Mouse (Mus musculus): Measurements from ENCODE around the gene Cplx3. TPM values are rescaled to one million over a fixed set of nuclear protein-coding genes. Genes with fewer than 3 reads are reported as not detected.

Cplx3 gene
- polyA plus RNA-seq, 1 experiment from 2014 or later: 0.96 TPM

- 0 out of 2 replicates have a peak, but pooled peaks have one; percentile 10 for ATAC-seq (ENCODE audit: low FRiP score, low TSS enrichment)
- no peaks in the 10 kb centered on the region for H3K9me3 ChIP-seq (ENCODE audit: control insufficient read depth, low read length)
- H3K27ac ChIP-seq (replicated peaks; ENCODE audit: low read depth, low read length): no peak overlapping the region
- DNase-seq: no peak
- no peaks in the 10 kb centered on the region for H3K4me1 ChIP-seq (ENCODE audit: control insufficient read depth, insufficient read depth, low read length)
- H3K4me3 ChIP-seq (replicated peaks; ENCODE audit: low read depth, low read length): no peak overlapping the region
- whole genome bisulfite sequencing: 92% methylated on average over 12 of the region's 12 CpGs
- H3K36me3 ChIP-seq (ENCODE audit: control insufficient read depth, insufficient read depth, low read length): peaks cover 91% of the 10 kb centered on the region
- H3K4me2 ChIP-seq (ENCODE audit: low read length): no peak overlapping the region
- no peak overlapping the region for H3K9ac ChIP-seq (replicated peaks; ENCODE audit: low read length)
- H3K27me3 ChIP-seq (ENCODE audit: control insufficient read depth, insufficient read depth, low read length): no peaks in the 10 kb centered on the region
Measured at GRCm38 (mm10) chr9:57628717-57629116, 22.6 kb upstream of the Cplx3 start.

- H3K9ac ChIP-seq (replicated peaks; ENCODE audit: low read length): no peak overlapping the region
- no peaks in the 10 kb centered on the region for H3K4me1 ChIP-seq (ENCODE audit: control insufficient read depth, insufficient read depth, low read length)
- ATAC-seq (ENCODE audit: low FRiP score, low TSS enrichment): no peak
- 93% methylated on average over 11 of the region's 11 CpGs for WGBS
- H3K4me2 ChIP-seq (ENCODE audit: low read length): no peak overlapping the region
- no peak overlapping the region for H3K27ac ChIP-seq (replicated peaks; ENCODE audit: low read depth, low read length)
- no peak for DNase-seq
- no peak overlapping the region for H3K4me3 ChIP-seq (replicated peaks; ENCODE audit: low read depth, low read length)
- no peaks in the 10 kb centered on the region for H3K9me3 ChIP-seq (ENCODE audit: control insufficient read depth, low read length)
- peaks cover 84% of the 10 kb centered on the region for H3K36me3 ChIP-seq (ENCODE audit: control insufficient read depth, insufficient read depth, low read length)
- no peaks in the 10 kb centered on the region for H3K27me3 ChIP-seq (ENCODE audit: control insufficient read depth, insufficient read depth, low read length)
Measured at GRCm38 (mm10) chr9:57627892-57628291, 21.8 kb upstream of the Cplx3 start.

- Histone ChIP-seq H3K36me3 (ENCODE audit: control insufficient read depth, insufficient read depth, low read length) (peaks cover 81% of the 10 kb centered on the region), H3K4me3 (replicated peaks; ENCODE audit: low read depth, low read length) (no peak overlapping the region), H3K4me1 (ENCODE audit: control insufficient read depth, insufficient read depth, low read length) (no peaks in the 10 kb centered on the region), H3K9me3 (ENCODE audit: control insufficient read depth, low read length) (no peaks in the 10 kb centered on the region), H3K9ac (replicated peaks; ENCODE audit: low read length) (no peak overlapping the region), H3K4me2 (ENCODE audit: low read length) (no peak overlapping the region), H3K27ac (replicated peaks; ENCODE audit: low read depth, low read length) (no peak overlapping the region), H3K27me3 (ENCODE audit: control insufficient read depth, insufficient read depth, low read length) (no peaks in the 10 kb centered on the region)
- 91% methylated on average over 17 of the region's 17 CpGs for WGBS
- DNase-seq (no peak), ATAC-seq (ENCODE audit: low FRiP score, low TSS enrichment) (no peak)
Measured at GRCm38 (mm10) chr9:57627191-57627590, 21.1 kb upstream of the Cplx3 start.

- no peaks in the 10 kb centered on the region for H3K27me3 ChIP-seq (ENCODE audit: control insufficient read depth, insufficient read depth, low read length)
- 67% methylated on average over 15 of the region's 15 CpGs for WGBS
- H3K27ac ChIP-seq (replicated peaks; ENCODE audit: low read depth, low read length): no peak overlapping the region
- H3K4me3 ChIP-seq (replicated peaks; ENCODE audit: low read depth, low read length): no peak overlapping the region
- no peak overlapping the region for H3K4me2 ChIP-seq (ENCODE audit: low read length)
- ATAC-seq (ENCODE audit: low FRiP score, low TSS enrichment) (no peak), DNase-seq (no peak)
- H3K9me3 ChIP-seq (ENCODE audit: control insufficient read depth, low read length): no peaks in the 10 kb centered on the region
- H3K9ac ChIP-seq (replicated peaks; ENCODE audit: low read length): no peak overlapping the region
- H3K36me3 ChIP-seq (ENCODE audit: control insufficient read depth, insufficient read depth, low read length): peaks cover 69% of the 10 kb centered on the region
- no peaks in the 10 kb centered on the region for H3K4me1 ChIP-seq (ENCODE audit: control insufficient read depth, insufficient read depth, low read length)
Measured at GRCm38 (mm10) chr9:57625674-57626500, 19.8 kb upstream of the Cplx3 start.

- H3K27me3 ChIP-seq (ENCODE audit: control insufficient read depth, insufficient read depth, low read length): no peaks in the 10 kb centered on the region
- no peak overlapping the region for H3K4me3 ChIP-seq (replicated peaks; ENCODE audit: low read depth, low read length)
- H3K4me1 ChIP-seq (ENCODE audit: control insufficient read depth, insufficient read depth, low read length): no peaks in the 10 kb centered on the region
- H3K9me3 ChIP-seq (ENCODE audit: control insufficient read depth, low read length): no peaks in the 10 kb centered on the region
- no peak overlapping the region for H3K27ac ChIP-seq (replicated peaks; ENCODE audit: low read depth, low read length)
- no peak overlapping the region for H3K4me2 ChIP-seq (ENCODE audit: low read length)
- no peak overlapping the region for H3K9ac ChIP-seq (replicated peaks; ENCODE audit: low read length)
- 88% methylated on average over 7 of the region's 7 CpGs for WGBS
- DNase-seq (no peak), ATAC-seq (ENCODE audit: low FRiP score, low TSS enrichment) (no peak)
- peaks cover 53% of the 10 kb centered on the region for H3K36me3 ChIP-seq (ENCODE audit: control insufficient read depth, insufficient read depth, low read length)
Measured at GRCm38 (mm10) chr9:57624295-57624694, 18.2 kb upstream of the Cplx3 start.

- 95% methylated on average over 5 of the region's 5 CpGs for WGBS
- Histone ChIP-seq H3K4me1 (ENCODE audit: control insufficient read depth, insufficient read depth, low read length) (no peaks in the 10 kb centered on the region), H3K4me2 (ENCODE audit: low read length) (no peak within 1 kb of the TSS), H3K9ac (replicated peaks; ENCODE audit: low read length) (no peak within 1 kb of the TSS), H3K9me3 (ENCODE audit: control insufficient read depth, low read length) (no peaks in the 10 kb centered on the region), H3K27me3 (ENCODE audit: control insufficient read depth, insufficient read depth, low read length) (no peaks in the 10 kb centered on the region), H3K4me3 (replicated peaks; ENCODE audit: low read depth, low read length) (no peak within 1 kb of the TSS), H3K27ac (replicated peaks; ENCODE audit: low read depth, low read length) (no peak within 1 kb of the TSS), H3K36me3 (ENCODE audit: control insufficient read depth, insufficient read depth, low read length) (peaks cover 16% of the 10 kb centered on the region)
- DNase-seq (no peak), ATAC-seq (ENCODE audit: low FRiP score, low TSS enrichment) (no peak)
Measured at GRCm38 (mm10) chr9:57620674-57621073, 14.6 kb upstream of the Cplx3 start, which contains the start of gene Lman1l. Gene Lman1l (minus strand): TSS chr9:57620774.

- H3K4me1 ChIP-seq (ENCODE audit: control insufficient read depth, insufficient read depth, low read length): no peaks in the 10 kb centered on the region
- no peaks in the 10 kb centered on the region for H3K27me3 ChIP-seq (ENCODE audit: control insufficient read depth, insufficient read depth, low read length)
- no peak overlapping the region for H3K9ac ChIP-seq (replicated peaks; ENCODE audit: low read length)
- H3K4me3 ChIP-seq (replicated peaks; ENCODE audit: low read depth, low read length): no peak overlapping the region
- H3K36me3 ChIP-seq (ENCODE audit: control insufficient read depth, insufficient read depth, low read length): 0 out of 2 replicates have a peak, but pooled peaks cover 1% of the 10 kb centered on the region
- WGBS: 89% methylated on average over 8 of the region's 8 CpGs
- DNase-seq (no peak), ATAC-seq (ENCODE audit: low FRiP score, low TSS enrichment) (no peak)
- no peak overlapping the region for H3K4me2 ChIP-seq (ENCODE audit: low read length)
- no peaks in the 10 kb centered on the region for H3K9me3 ChIP-seq (ENCODE audit: control insufficient read depth, low read length)
- no peak overlapping the region for H3K27ac ChIP-seq (replicated peaks; ENCODE audit: low read depth, low read length)
Measured at GRCm38 (mm10) chr9:57618854-57619253, 12.8 kb upstream of the Cplx3 start.

GRCm38 (mm10) chr9:57617556-57618169 lies 11.6 kb upstream of the Cplx3 start:
- no peak for ATAC-seq (ENCODE audit: low FRiP score, low TSS enrichment)
- H3K27ac ChIP-seq (replicated peaks; ENCODE audit: low read depth, low read length): no peak overlapping the region
- H3K36me3 ChIP-seq (ENCODE audit: control insufficient read depth, insufficient read depth, low read length): no peaks in the 10 kb centered on the region
- no peak for DNase-seq
- 79% methylated on average over 8 of the region's 8 CpGs for WGBS
- no peaks in the 10 kb centered on the region for H3K9me3 ChIP-seq (ENCODE audit: control insufficient read depth, low read length)
- H3K27me3 ChIP-seq (ENCODE audit: control insufficient read depth, insufficient read depth, low read length): no peaks in the 10 kb centered on the region
- H3K9ac ChIP-seq (replicated peaks; ENCODE audit: low read length): no peak overlapping the region
- H3K4me1 ChIP-seq (ENCODE audit: control insufficient read depth, insufficient read depth, low read length): no peaks in the 10 kb centered on the region
- no peak overlapping the region for H3K4me2 ChIP-seq (ENCODE audit: low read length)
- H3K4me3 ChIP-seq (replicated peaks; ENCODE audit: low read depth, low read length): no peak overlapping the region

GRCm38 (mm10) chr9:57614786-57615185 lies 8.7 kb upstream of the Cplx3 start:
- Histone ChIP-seq H3K4me2 (ENCODE audit: low read length) (no peak overlapping the region), H3K36me3 (ENCODE audit: control insufficient read depth, insufficient read depth, low read length) (no peaks in the 10 kb centered on the region), H3K9ac (replicated peaks; ENCODE audit: low read length) (no peak overlapping the region), H3K4me1 (ENCODE audit: control insufficient read depth, insufficient read depth, low read length) (0 out of 2 replicates have a peak, but pooled peaks cover 8% of the 10 kb centered on the region), H3K9me3 (ENCODE audit: control insufficient read depth, low read length) (no peaks in the 10 kb centered on the region), H3K4me3 (replicated peaks; ENCODE audit: low read depth, low read length) (no peak overlapping the region), H3K27ac (replicated peaks; ENCODE audit: low read depth, low read length) (no peak overlapping the region), H3K27me3 (ENCODE audit: control insufficient read depth, insufficient read depth, low read length) (no peaks in the 10 kb centered on the region)
- DNase-seq (no peak), ATAC-seq (ENCODE audit: low FRiP score, low TSS enrichment) (no peak)
- WGBS: 91% methylated on average over 4 of the region's 4 CpGs

Measured in midbrain, embryonic 14.5 days (tissue).